Mouse (Mus musculus) embryonic facial prominence, embryonic 12.5 days (tissue): ENCODE data around the gene Ren1. TPM values are rescaled to one million over a fixed set of nuclear protein-coding genes. Genes with fewer than 3 reads are reported as not detected.

Experiments
- ATAC-seq: fragments of 200-750 bp; cut with Nextera tagmentation; 2 replicates; pipeline ENCODE4 v1.8.0; 2017; ENCODE audit not compliant: insufficient number of reproducible peaks, insufficient read depth, low FRiP score, low TSS enrichment
- H3K27ac ChIP-seq: fragments of 300-500 bp; sonication (generic); 2 replicates; pipeline ENCODE4 v1.5.1; 2016; ENCODE audit warnings: mild to moderate bottlenecking
- H3K27me3 ChIP-seq: fragments of 300-500 bp; sonication (generic); 2 replicates; pipeline ENCODE4 v1.6.1; 2016; ENCODE audit warnings: mild to moderate bottlenecking, moderate library complexity
- H3K36me3 ChIP-seq: fragments of 300-500 bp; sonication (generic); 2 replicates; pipeline ENCODE4 v1.6.1; 2016; ENCODE audit warnings: mild to moderate bottlenecking
- H3K4me1 ChIP-seq: fragments of 300-500 bp; sonication (generic); 2 replicates; pipeline ENCODE4 v1.6.1; 2016
- H3K4me2 ChIP-seq: fragments of 300-500 bp; sonication (generic); replicated peaks from 2 replicates; pipeline ENCODE4 v1.6.1; 2016; ENCODE audit warnings: mild to moderate bottlenecking, moderate library complexity
- H3K4me3 ChIP-seq: fragments of 300-500 bp; sonication (generic); 2 replicates; pipeline ENCODE4 v1.5.1; 2016; ENCODE audit warnings: mild to moderate bottlenecking
- H3K9ac ChIP-seq: fragments of 300-500 bp; sonication (generic); 2 replicates; pipeline ENCODE4 v1.6.1; 2016; ENCODE audit warnings: mild to moderate bottlenecking, moderate library complexity
- H3K9me3 ChIP-seq: fragments of 300-500 bp; sonication (generic); 2 replicates; pipeline ENCODE4 v1.6.1; 2016; ENCODE audit warnings: mild to moderate bottlenecking, moderate library complexity
- whole genome bisulfite sequencing: fragments of 180-500 bp; shearing (Covaris S2); methylation state at CpG from one replicate; pipeline ENCODE4 v1.1.7; 2016; 5-methylcytosine and 5-hydroxymethylcytosine counted together
- polyA plus RNA-seq: library from polyadenylated mRNA; unstranded; fragments of >200 nt; fragmentation: Nextera tagmentation; extraction: Ambion mirVana; gene quantifications from 2 replicates; pipeline ENCODE4 v1.2.1, GENCODE M21; 2016

The Ren1 gene
- polyA plus RNA-seq = 0.19 TPM in 1 of 2 replicates, not detected in the other

DNA sequence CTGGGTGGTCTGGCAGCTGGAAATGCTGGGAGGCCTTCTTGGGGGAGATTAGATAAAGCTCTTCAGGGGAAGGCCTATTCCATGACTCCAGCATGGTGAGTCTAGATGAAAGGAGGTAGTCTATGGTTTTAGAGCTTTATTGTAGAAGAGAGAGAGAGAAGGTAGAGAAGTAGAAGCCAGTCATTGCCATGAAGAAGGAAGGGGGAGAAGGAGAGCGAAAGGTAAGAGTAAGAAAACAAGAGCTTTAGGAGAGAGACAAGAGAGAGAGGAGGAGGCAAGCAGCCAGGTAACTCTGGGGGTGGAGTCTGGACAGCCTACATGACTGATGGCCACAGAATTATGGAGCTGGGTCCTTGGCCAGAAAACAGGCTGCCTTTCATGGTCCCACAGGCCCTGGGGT lies at the start of gene Ren1:
TSS of gene Ren1 (plus strand) at position 301 of the 400 bp plus-strand sequence.
- H3K9ac ChIP-seq = no peak within 1 kb of the TSS
- H3K4me1 ChIP-seq = no peaks in the 10 kb centered on the region
- 87% methylated on average over 1 of the region's 1 CpGs for WGBS
- no peaks in the 10 kb centered on the region for H3K36me3 ChIP-seq
- no peaks in the 10 kb centered on the region for H3K9me3 ChIP-seq
- no peak for ATAC-seq
- H3K4me3 ChIP-seq = no peak within 1 kb of the TSS
- H3K27ac ChIP-seq = no peak within 1 kb of the TSS
- H3K4me2 ChIP-seq = no peak within 1 kb of the TSS
- no peaks in the 10 kb centered on the region; the same call in 1 of the 2 replicates for H3K27me3 ChIP-seq

DNA sequence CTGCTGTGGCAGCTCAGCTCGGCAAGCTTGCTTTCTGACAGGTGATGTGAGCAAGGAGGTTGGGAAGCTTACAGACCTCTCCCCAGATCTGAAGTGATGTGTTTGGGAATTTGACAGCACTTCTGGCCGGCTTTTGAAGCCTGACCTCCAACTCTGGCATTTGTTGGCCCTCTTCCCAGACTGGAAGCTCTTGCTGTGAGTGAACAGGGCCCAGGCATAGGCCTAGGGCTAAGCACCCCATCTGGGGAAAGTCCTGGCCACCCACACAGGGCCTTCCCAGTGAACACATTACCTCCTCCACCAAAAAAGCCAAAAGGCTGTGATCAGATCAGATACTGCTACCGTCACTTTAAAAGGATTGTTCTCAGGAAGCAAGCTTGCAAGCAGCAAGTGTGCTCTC lies 47.8 kb upstream of the Ren1 start:
- WGBS = 24% methylated on average over 3 of the region's 3 CpGs
- Histone ChIP-seq H3K36me3 (no peaks in the 10 kb centered on the region), H3K4me2 (no peak overlapping the region), H3K27ac (no peak overlapping the region), H3K9me3 (no peaks in the 10 kb centered on the region), H3K9ac (no peak overlapping the region), H3K4me1 (peaks cover 16% of the 10 kb centered on the region; the same call in 1 of the 2 replicates), H3K27me3 (peaks cover 17% of the 10 kb centered on the region), H3K4me3 (no peak overlapping the region)
- no peak for ATAC-seq

DNA sequence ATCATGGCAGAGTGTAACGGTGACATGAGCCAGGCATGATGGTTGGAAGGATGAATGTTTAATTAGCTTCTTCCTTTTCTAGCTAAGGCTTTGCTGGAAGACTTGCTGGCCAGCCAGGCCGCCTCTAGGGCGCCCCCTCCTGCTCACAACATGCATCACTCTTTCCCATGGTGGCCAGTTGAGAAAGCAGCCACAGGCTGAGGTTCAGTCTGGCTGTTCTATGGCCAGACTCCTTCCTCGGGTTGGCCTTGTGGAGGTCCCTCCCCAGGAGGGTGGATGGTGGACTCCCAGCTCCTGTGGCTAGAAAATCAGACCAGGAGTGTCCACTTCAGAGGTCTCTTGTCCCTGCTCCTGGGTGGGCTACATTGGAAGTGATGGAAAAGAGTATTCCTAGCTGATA lies 43.5 kb upstream of the Ren1 start:
- no peak for ATAC-seq
- Histone ChIP-seq H3K9ac (no peak overlapping the region), H3K4me1 (peaks cover 10% of the 10 kb centered on the region; the same call in 1 of the 2 replicates), H3K27me3 (no peaks in the 10 kb centered on the region), H3K27ac (no peak overlapping the region), H3K4me2 (no peak overlapping the region), H3K4me3 (no peak overlapping the region), H3K9me3 (no peaks in the 10 kb centered on the region), H3K36me3 (no peaks in the 10 kb centered on the region)
- 11% methylated on average over 4 of the region's 4 CpGs for WGBS

DNA sequence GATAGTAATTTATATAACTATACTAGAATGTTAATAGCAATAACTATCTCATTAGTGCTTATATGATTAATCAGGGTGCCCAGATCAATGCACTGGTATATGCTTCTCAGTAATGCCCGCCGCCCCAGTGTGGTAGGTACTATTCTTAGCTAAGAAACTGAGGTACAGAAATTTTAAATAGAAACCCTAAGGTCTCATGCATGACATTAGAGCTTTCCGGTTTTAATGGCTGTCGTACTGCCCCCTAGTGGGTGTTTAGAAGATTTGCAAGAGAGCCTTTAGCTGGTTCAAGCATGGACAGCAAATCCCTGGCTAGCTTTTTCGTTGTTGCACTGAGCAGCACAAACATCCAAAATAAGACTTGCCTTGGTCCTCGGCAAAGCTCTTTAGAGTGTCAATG lies 43.0 kb upstream of the Ren1 start:
- H3K9ac ChIP-seq = no peak overlapping the region
- no peaks in the 10 kb centered on the region for H3K36me3 ChIP-seq
- no peak for ATAC-seq
- no peak overlapping the region for H3K4me2 ChIP-seq
- 19% methylated on average over 6 of the region's 6 CpGs for WGBS
- no peaks in the 10 kb centered on the region; the same call in 1 of the 2 replicates for H3K27me3 ChIP-seq
- H3K27ac ChIP-seq = no peak overlapping the region
- no peaks in the 10 kb centered on the region for H3K9me3 ChIP-seq
- peaks cover 10% of the 10 kb centered on the region; the same call in 1 of the 2 replicates for H3K4me1 ChIP-seq
- H3K4me3 ChIP-seq = no peak overlapping the region

DNA sequence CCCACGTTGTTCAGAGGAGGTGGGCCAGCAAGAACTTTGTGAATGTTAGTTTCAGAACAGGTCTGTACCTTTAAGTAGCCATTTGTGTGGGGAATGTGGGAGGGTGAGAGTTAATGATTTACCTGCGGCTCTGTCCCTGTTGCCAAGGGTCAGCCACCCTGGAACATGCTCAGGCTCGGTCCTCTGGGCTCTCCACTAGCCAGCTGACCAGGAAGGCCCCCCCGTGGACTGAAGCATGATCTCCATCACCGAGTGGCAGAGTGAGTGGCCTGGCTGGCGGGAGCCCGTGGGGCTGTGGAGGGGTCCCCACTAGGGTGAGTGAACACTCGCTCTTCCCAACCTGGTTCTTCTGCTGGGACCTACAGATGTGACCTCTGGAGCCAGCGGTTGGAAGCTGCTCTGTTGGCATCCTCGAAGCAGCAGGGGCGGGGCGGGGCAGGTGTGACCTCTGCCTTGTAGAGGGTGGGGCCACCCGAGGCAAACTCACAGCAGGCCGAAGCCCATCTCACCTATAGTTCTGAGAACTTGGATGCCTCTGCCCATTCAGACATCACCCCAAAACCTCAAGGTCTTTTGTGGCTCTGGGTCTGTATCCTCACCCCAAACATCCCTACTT lies 40.5 kb upstream of the Ren1 start, which contains the start of gene Golt1a:
TSS of gene Golt1a (plus strand) at position 149 of the 616 bp plus-strand sequence.
- no peak within 1 kb of the TSS for H3K9ac ChIP-seq
- H3K27me3 ChIP-seq = no peaks in the 10 kb centered on the region; the same call in 1 of the 2 replicates
- H3K36me3 ChIP-seq = no peaks in the 10 kb centered on the region
- no peak for ATAC-seq
- H3K9me3 ChIP-seq = no peaks in the 10 kb centered on the region
- no peak within 1 kb of the TSS for H3K4me3 ChIP-seq
- H3K4me2 ChIP-seq = no peak within 1 kb of the TSS
- peaks cover 9% of the 10 kb centered on the region; the same call in 1 of the 2 replicates for H3K4me1 ChIP-seq
- 66% methylated on average over 14 of the region's 14 CpGs for WGBS
- H3K27ac ChIP-seq = no peak within 1 kb of the TSS

DNA sequence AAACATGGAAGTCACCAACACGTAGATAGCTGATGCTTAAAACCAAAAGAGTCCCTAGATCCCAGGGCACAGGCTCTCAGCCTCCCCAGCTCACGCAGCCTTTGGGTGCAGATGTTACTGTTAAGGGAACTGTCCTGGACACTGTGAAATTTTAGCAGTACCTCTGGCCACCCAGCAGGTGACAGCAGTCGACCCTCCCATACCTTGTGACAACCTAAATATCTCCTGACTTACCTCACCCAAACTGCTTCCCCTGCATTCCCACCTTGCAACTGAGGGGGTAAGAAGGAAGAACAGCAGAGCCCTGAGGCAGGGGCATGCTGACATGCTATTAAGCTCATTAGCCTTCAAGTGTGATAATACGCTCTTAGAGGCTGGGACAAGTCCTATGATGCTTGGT lies 39.1 kb upstream of the Ren1 start:
- ATAC-seq = 0 out of 2 replicates have a peak, but pooled peaks have one; percentile 31
- H3K4me1 ChIP-seq = peaks cover 9% of the 10 kb centered on the region; the same call in 1 of the 2 replicates
- 49% methylated on average over 4 of the region's 4 CpGs for WGBS

DNA sequence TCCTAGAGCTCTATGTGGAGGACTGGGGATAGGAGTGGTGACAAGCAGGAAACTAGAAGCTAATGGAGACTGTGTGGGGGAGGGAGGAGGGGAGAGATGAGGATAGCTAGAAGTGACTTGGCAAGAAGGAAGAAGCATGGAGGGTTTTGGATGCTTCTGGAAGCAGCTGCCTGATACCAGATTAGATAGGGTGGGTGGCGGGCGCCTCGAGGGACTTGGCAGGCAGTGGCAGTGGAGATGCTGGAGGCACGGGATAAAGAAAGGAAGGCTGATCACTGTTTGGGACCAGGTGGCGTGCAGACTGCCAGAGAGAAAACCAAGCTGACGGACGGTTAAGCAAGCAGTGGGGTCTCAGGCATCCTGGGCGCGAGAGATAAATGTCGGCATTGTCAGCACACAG lies 38.4 kb upstream of the Ren1 start:
- 14% methylated on average over 10 of the region's 10 CpGs for WGBS
- Histone ChIP-seq H3K4me2 (peak overlapping the region; percentile 8; the same call in 1 of the 2 replicates), H3K9me3 (no peaks in the 10 kb centered on the region), H3K4me3 (no peak overlapping the region), H3K4me1 (peaks cover 9% of the 10 kb centered on the region; the same call in 1 of the 2 replicates), H3K27ac (no peak overlapping the region), H3K36me3 (no peaks in the 10 kb centered on the region), H3K9ac (peak overlapping the region; percentile 5; the same call in 1 of the 2 replicates), H3K27me3 (no peaks in the 10 kb centered on the region; the same call in 1 of the 2 replicates)
- no peak for ATAC-seq

More for the DNA sequence above, 39.1 kb upstream of the Ren1 start:
- H3K4me2 ChIP-seq = no peak overlapping the region
- no peaks in the 10 kb centered on the region; the same call in 1 of the 2 replicates for H3K27me3 ChIP-seq
- no peaks in the 10 kb centered on the region for H3K9me3 ChIP-seq
- H3K9ac ChIP-seq = no peak overlapping the region
- no peaks in the 10 kb centered on the region for H3K36me3 ChIP-seq
- no peak overlapping the region for H3K27ac ChIP-seq
- H3K4me3 ChIP-seq = no peak overlapping the region

DNA sequence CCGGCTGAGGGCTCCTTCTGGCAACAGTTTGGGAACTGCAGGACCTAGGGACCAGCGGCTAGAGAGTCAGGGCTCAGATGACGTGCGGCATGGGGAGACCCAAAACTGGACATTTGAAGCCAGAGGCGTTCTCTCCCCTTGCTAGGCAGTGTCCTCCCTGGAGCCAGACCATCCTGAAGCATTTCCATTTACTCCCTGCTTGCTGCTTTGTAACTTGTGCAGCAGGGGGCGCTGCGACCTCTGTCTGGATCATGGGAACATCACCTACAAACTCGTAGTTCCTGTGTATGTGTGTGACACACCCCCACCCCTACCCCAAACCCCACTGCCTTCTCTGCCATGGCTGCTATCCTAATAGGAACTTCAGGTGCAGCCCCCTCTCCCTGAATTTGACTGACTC lies 35.9 kb upstream of the Ren1 start:
- H3K4me1 ChIP-seq = peaks cover 9% of the 10 kb centered on the region; the same call in 1 of the 2 replicates
- 19% methylated on average over 8 of the region's 8 CpGs for WGBS
- ATAC-seq = no peak

DNA sequence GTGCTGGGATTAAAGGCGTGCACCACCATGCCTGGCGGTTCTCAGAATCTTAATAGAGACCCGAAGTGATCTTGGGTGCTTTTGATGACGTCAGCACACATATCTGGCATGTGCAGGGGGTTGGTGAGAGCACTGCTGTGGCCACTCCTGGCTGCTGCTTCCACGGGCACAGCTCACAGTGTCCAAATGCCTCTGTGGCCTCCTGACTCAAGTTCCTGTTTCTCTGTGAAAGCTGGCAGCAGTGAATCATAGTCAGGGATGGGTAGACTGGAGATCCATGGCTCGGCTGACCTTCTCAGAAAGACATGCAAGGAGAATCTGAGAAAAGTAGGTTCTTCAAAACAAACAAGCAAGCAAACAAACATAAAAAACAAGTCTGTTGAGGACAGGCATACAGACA lies 34.5 kb upstream of the Ren1 start:
- Histone ChIP-seq H3K36me3 (no peaks in the 10 kb centered on the region), H3K9me3 (0 out of 2 replicates have a peak, but pooled peaks cover 6% of the 10 kb centered on the region), H3K9ac (no peak overlapping the region), H3K27me3 (no peaks in the 10 kb centered on the region; the same call in 1 of the 2 replicates), H3K4me3 (no peak overlapping the region), H3K4me2 (no peak overlapping the region), H3K4me1 (peaks cover 9% of the 10 kb centered on the region; the same call in 1 of the 2 replicates), H3K27ac (no peak overlapping the region)
- no peak for ATAC-seq
- 85% methylated on average over 6 of the region's 6 CpGs for WGBS

More for the DNA sequence above, 35.9 kb upstream of the Ren1 start:
- H3K9ac ChIP-seq = no peak overlapping the region
- no peaks in the 10 kb centered on the region; the same call in 1 of the 2 replicates for H3K27me3 ChIP-seq
- H3K27ac ChIP-seq = no peak overlapping the region
- H3K36me3 ChIP-seq = no peaks in the 10 kb centered on the region
- H3K4me2 ChIP-seq = no peak overlapping the region
- H3K4me3 ChIP-seq = no peak overlapping the region
- H3K9me3 ChIP-seq = 0 out of 2 replicates have a peak, but pooled peaks cover 6% of the 10 kb centered on the region

DNA sequence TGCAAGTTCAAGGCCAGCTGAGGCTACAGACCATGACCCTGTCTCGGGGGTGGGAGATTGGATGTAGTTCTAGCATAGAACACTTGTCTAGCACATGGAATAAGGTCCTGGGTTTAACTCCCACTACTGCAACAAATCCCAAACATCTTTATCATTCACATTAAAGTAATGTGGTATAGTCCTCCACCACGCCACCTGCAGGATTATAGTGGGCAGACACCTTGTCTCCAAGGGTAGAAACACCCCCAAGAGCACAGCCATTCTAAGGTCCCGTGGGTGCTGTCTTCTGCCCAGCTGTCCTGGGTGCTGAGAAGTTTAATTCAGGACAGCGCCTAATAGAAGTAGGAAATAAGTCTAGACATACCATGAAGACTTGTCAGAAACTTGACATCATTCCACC lies 33.7 kb upstream of the Ren1 start:
- H3K27ac ChIP-seq = no peak overlapping the region
- H3K4me2 ChIP-seq = no peak overlapping the region
- no peak overlapping the region for H3K4me3 ChIP-seq
- H3K9ac ChIP-seq = no peak overlapping the region
- no peaks in the 10 kb centered on the region; the same call in 1 of the 2 replicates for H3K27me3 ChIP-seq
- peaks cover 9% of the 10 kb centered on the region; the same call in 1 of the 2 replicates for H3K4me1 ChIP-seq
- 0 out of 2 replicates have a peak, but pooled peaks cover 6% of the 10 kb centered on the region for H3K9me3 ChIP-seq
- WGBS = 73% methylated on average over 4 of the region's 4 CpGs
- no peaks in the 10 kb centered on the region for H3K36me3 ChIP-seq
- ATAC-seq = no peak

DNA sequence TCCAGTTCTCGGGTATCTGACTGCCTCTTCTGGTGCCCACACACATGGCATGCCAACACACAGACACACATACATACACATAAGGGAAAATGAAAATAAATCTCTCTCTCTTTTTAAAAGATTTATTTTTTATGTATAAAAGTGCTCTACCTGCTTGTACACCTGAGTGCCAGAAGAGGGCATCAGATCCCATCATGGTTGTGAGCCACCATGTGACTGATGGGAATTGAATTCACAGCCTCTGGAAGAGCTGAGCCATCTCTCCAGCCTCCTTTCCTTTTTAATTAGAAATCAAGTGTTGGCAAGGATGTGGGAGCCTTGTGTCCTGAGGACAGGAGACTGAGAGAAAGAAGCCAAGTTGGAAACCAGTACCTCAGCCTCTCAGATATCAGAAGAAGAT lies 33.2 kb upstream of the Ren1 start:
- H3K9ac ChIP-seq = no peak overlapping the region
- H3K4me2 ChIP-seq = no peak overlapping the region
- peaks cover 5% of the 10 kb centered on the region; the same call in 1 of the 2 replicates for H3K4me1 ChIP-seq
- H3K36me3 ChIP-seq = no peaks in the 10 kb centered on the region
- no peak for ATAC-seq
- no peaks in the 10 kb centered on the region; the same call in 1 of the 2 replicates for H3K27me3 ChIP-seq
- H3K27ac ChIP-seq = no peak overlapping the region
- H3K9me3 ChIP-seq = 0 out of 2 replicates have a peak, but pooled peaks cover 6% of the 10 kb centered on the region
- 77% methylated on average over 1 of the region's 1 CpGs for WGBS
- H3K4me3 ChIP-seq = no peak overlapping the region
